Mouse (Mus musculus): ENCODE measurements around the gene Sorcs2.

DNA sequence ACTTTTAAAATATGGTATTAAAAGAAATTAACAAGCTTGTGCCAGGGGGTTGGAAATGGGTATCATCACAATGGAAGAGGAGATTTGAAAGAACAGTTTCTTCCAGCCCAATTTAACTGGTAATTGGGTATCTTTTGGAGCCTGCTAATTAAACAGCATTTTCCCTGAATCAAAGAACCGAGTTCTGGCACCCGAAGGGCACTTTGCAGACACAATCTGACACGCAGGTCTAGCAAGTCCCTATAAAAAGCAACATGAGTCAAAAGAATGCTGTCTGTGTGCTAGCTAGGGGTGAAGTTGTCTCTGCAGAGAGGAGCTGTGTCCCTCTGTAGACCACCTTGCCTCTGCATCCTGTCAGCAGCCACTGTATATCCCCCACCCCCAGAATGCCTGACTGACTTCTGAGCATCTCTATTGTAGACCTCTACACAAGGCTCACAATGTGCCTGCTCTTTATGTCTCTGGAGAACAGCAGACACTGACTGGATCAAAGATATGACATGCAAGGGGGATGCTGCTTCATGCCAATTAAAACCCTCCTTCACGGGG lies 289.5 kb downstream of the Sorcs2 start:
- TF ChIP-seq CTCF (IDR thresholded peaks at IDR 0.05; ENCODE audit: extremely low read depth, insufficient read depth, low read length) = no peak
- no peak for TF ChIP-seq POLR2A (IDR thresholded peaks at IDR 0.05; ENCODE audit: extremely low read depth, insufficient read depth, low read length)
